Mouse (Mus musculus) adipose tissue, adult 10 weeks (tissue): ENCODE data around the gene Zc3hav1. TPM values are rescaled to one million over a fixed set of nuclear protein-coding genes. Genes with fewer than 3 reads are reported as not detected.

Experiments
- polyA plus RNA-seq: library from polyadenylated mRNA; stranded (reverse); fragments of 350-450 nt; fragmentation: Illumina TruSeq; extraction: RNeasy Lipid Tissue Mini Kit (QIAGEN cat#74804); gene quantifications from one replicate; pipeline ENCODE4 v1.2.3, GENCODE M21; 2014; ENCODE audit warnings: low read depth, low replicate concordance

Zc3hav1 gene
- polyA plus RNA-seq = 28.9 TPM

GRCm38 (mm10) chr6:38353811-38354722 is at the start of gene Zc3hav1:
Gene Zc3hav1 (minus strand): TSS chr6:38354603.

GRCm38 (mm10) chr6:38381129-38381771 is 26.8 kb upstream of the Zc3hav1 start, which contains the start of gene Ttc26:
Gene Ttc26 (plus strand): TSS chr6:38381469.

GRCm38 (mm10) chr6:38298761-38299401 is 55.5 kb downstream of the Zc3hav1 start, which contains the start of gene Zc3hav1l:
Gene Zc3hav1l (minus strand): TSS chr6:38299259.

Other genes starting within 250 kb of the Zc3hav1 start
- 3.4 TPM for gene Tmem213, start 245.3 kb downstream of the Zc3hav1 start, polyA plus RNA-seq
- gene Atp6v0a4, start 230.0 kb downstream of the Zc3hav1 start, polyA plus RNA-seq = 6.3 TPM
- gene D630045J12Rik, start 100.6 kb downstream of the Zc3hav1 start, polyA plus RNA-seq = 17.1 TPM
- gene Zc3hav1l, start 55.3 kb downstream of the Zc3hav1 start, polyA plus RNA-seq = 2.1 TPM
- gene Ttc26, start 26.9 kb upstream of the Zc3hav1 start, polyA plus RNA-seq = 3.2 TPM
- 13.8 TPM for gene Ubn2, start 79.3 kb upstream of the Zc3hav1 start, polyA plus RNA-seq
- gene Fmc1, start 178.9 kb upstream of the Zc3hav1 start, polyA plus RNA-seq = 63.0 TPM
- gene Luc7l2, start 196.7 kb upstream of the Zc3hav1 start, polyA plus RNA-seq = 128 TPM